Mouse (Mus musculus) neural tube, embryonic 10.5 days (tissue): ENCODE results near the gene Gbp9.
"Not testable (repeated sequence)": the region's sequence is repeated elsewhere in the genome, so short reads cannot be mapped to it uniquely, and the experiment has no call there.

Source experiments
- DNase-seq: peaks from one replicate; pipeline ENCODE4 v3.0.0-alpha.2; 2017; ENCODE audit warnings: low spot score; ENCODE audit errors: extremely low spot score

The Gbp9 gene

DNA sequence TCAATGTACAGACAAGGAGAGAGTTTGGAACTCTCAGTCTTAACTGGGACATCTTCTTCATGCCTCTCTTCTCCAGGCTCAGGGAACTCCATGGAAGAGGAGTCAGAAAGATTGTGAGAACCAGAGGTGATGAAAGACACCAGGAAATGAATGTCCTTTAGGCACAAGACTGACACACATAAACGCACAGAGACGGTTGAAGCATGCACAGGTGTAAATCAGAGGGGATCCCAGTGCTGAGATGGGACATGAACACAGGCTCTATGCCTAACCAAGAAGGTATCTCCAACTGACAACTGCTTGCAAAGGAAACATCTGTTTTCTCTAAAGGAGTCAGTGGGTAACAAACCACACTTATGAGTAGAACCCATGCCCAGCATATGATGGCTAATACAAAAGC is 79.1 kb downstream of the Gbp9 start:
- DNase-seq, result no peak

DNA sequence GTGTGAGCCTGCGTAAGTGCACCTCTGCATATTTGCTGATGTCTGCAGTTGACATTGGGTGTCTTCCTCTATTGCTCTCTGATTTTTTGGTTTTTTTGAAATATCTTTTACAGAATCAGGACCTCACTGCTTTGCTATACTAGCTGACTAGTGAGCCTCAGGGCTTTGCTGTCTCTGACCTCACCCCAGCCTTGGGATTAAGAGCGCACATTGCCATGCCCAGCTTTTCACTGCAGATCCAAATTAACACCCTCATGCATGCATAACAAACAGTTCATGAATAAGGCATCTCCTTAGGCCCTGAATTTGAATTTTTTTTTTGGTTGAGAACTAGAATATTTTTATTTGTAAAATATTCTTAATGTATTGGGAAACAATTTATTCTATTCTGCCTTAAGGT is 84.1 kb downstream of the Gbp9 start:
- no peak for DNase-seq

DNA sequence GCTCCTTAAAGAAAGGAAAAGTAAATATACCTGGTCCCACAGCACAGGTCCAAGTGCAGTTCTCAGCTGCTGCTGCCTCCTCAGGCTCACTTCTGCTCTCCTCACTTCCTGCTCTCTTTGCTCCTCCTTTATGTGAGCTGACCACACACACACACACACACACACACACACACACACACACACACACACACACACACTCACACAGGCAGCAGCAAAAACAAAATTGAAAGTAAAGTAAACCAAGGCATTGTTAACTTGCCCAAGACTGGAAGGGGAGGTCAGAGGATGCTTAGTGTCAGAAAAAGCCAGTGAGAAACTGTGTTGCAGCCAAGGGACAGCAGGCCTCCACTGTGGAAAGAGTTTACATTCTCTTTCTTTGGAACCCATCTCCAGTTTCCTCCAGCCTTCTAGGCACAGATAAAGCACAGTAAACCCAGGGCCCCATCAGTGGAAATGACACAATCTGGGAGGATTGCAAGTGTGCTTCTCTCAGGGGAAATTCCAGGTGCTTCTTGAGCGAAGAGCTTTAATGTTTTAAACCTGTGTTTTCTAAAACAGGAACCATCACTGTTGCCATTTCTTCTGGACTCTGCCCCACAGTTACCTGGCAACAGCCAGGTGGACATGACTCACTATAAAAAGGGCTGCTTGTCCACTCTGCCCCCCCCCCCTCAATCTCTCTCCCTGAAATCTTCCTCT is 85.7 kb downstream of the Gbp9 start:
- DNase-seq, result not testable (repeated sequence)

DNA sequence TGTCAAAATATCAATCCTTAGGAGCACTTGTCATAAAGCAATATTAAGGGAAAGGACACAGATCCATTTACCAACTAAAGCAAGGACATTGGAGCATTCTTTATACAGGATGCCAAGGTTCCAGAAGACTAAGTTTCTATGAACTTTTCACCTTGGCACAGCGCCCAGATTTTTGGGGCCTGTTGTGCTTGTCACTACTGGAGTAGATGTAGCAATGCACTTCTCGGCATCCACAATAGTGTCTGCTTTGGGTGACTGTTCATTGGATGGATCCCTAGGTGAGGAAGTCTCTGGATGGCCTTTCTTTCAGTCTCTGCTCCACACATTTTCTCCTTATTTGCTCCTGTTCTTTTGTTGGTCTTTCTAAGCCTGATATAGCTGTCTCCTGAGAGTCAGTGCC is 107.0 kb downstream of the Gbp9 start:
- no peak for DNase-seq
